Mouse (Mus musculus) lung, postnatal 0 days (tissue): ENCODE measurements around the gene Nln.

ENCODE experiments used
- CTCF ChIP-seq: IDR thresholded peaks from 2 replicates; pipeline ENCODE4 v1.5.1; 2016; ENCODE audit warnings: antibody characterized with exemption, mild to moderate bottlenecking
- EP300 ChIP-seq: IDR thresholded peaks from 2 replicates; pipeline ENCODE4 v1.6.1; 2016; ENCODE audit warnings: antibody characterized with exemption, mild to moderate bottlenecking, control low read depth

DNA sequence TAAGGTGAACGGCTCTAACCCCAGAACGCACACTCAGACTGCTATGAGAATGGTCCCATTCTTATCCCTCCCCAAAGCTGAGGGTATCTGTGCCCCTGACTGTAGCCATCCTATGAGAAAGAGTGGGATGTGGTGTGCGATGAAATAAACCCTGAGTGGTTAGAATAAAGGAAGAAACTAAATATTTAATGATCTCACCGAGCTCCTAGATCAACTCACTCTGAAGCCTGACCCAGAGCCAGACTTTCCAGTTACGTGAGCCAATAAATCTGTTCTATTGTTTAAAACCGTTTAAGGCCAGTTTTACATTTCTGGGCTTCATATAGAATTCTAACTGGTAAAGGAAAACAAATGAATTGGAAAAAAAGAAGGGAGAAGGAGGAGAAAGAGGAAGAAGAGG lies 32.4 kb downstream of the Nln start:
- no peak for TF ChIP-seq CTCF
- no peak for TF ChIP-seq EP300
